Mouse (Mus musculus) hindbrain, embryonic 13.5 days (tissue): Measurements from ENCODE around the gene Atp10a. TPM values are rescaled to one million over a fixed set of nuclear protein-coding genes. Genes with fewer than 3 reads are reported as not detected.

Source experiments
- ATAC-seq: fragments of 200-750 bp; cut with Nextera tagmentation; 2 replicates; pipeline ENCODE4 v1.8.0; 2017; ENCODE audit warnings: moderate TSS enrichment; ENCODE audit not compliant: low FRiP score
- H3K27ac ChIP-seq: fragments of 300-500 bp; sonication (generic); 2 replicates; pipeline ENCODE4 v1.5.1; 2015; ENCODE audit warnings: inconsistent platforms, mild to moderate bottlenecking, moderate library complexity
- H3K27me3 ChIP-seq: fragments of 300-500 bp; sonication (generic); 2 replicates; pipeline ENCODE4 v1.6.1; 2015; ENCODE audit warnings: mild to moderate bottlenecking, inconsistent platforms
- H3K36me3 ChIP-seq: fragments of 300-500 bp; sonication (generic); 2 replicates; pipeline ENCODE4 v1.6.1; 2015; ENCODE audit warnings: mild to moderate bottlenecking, inconsistent platforms
- H3K4me1 ChIP-seq: fragments of 300-500 bp; sonication (generic); replicated peaks from 2 replicates; pipeline ENCODE4 v1.6.1; 2015; ENCODE audit warnings: inconsistent platforms
- H3K4me2 ChIP-seq: fragments of 300-500 bp; sonication (generic); 2 replicates; pipeline ENCODE4 v1.6.1; 2015; ENCODE audit warnings: inconsistent platforms, mild to moderate bottlenecking, moderate library complexity
- H3K4me3 ChIP-seq: fragments of 300-500 bp; sonication (generic); 2 replicates; pipeline ENCODE4 v1.5.1; 2015; ENCODE audit warnings: mild to moderate bottlenecking, inconsistent platforms
- H3K9ac ChIP-seq: fragments of 300-500 bp; sonication (generic); 2 replicates; pipeline ENCODE4 v1.6.1; 2015; ENCODE audit warnings: mild to moderate bottlenecking, inconsistent platforms
- H3K9me3 ChIP-seq: fragments of 300-500 bp; sonication (generic); 2 replicates; pipeline ENCODE4 v1.6.1; 2016; ENCODE audit warnings: inconsistent platforms
- WGBS: fragments of 180-500 bp; shearing (Covaris S2); methylation state at CpG from one replicate; pipeline ENCODE4 v1.1.7; 2015; 5-methylcytosine and 5-hydroxymethylcytosine counted together
- polyA plus RNA-seq: library from polyadenylated mRNA; unstranded; fragments of >200 nt; fragmentation: Nextera tagmentation; extraction: Ambion mirVana; gene quantifications from 2 replicates; pipeline ENCODE4 v1.2.1, GENCODE M21; 2015

Gene Atp10a
- polyA plus RNA-seq, 1 experiment from 2014 or later, result 0.84 TPM

DNA sequence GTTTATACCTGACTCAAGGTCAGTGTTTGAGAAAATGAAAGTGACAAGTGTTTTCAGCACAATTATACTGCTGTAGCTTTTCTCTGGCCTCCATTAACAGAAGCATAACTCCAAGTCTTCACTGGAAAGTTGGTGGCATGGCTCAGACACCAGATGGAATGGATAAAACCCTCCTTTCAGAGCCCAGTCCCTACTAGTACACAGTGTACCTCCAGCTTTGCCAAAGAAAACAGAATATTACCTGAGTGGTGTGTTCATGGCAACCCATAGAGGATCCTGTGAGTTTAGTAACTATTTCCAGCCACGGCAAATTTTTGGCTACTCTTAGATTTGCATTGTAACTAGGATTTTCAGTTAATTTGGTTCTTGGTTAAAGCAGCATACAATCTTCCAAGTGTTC lies 185.1 kb downstream of the Atp10a start:
- Histone ChIP-seq H3K4me3 (no peak overlapping the region), H3K9ac (no peak overlapping the region), H3K4me1 (peaks cover 28% of the 10 kb centered on the region), H3K27me3 (no peaks in the 10 kb centered on the region), H3K4me2 (no peak overlapping the region), H3K36me3 (no peaks in the 10 kb centered on the region), H3K9me3 (no peaks in the 10 kb centered on the region), H3K27ac (no peak overlapping the region)
- WGBS, result 91% methylated on average over 1 of the region's 1 CpGs
- no peak for ATAC-seq

DNA sequence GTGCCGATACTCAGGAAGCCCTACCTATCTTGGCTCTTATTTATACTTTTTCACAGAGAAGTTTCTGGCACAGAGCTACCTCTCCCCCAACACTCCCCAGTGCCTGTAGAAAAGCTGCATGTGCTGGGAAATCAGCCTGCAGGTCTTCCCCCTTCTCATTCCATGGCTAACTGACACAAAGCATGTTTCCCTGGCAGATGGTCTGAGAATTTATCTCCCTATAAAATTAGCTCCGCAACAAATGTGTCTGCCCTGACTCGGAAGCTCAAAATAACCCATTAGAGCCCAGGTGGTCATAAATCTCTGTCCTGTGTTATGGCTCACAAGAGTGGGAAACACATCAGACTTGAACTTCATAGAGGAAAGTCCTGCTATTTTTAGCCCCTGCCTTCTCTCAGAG lies 186.9 kb downstream of the Atp10a start:
- ATAC-seq, result 0 out of 2 replicates have a peak, but pooled peaks have one; percentile 17
- Histone ChIP-seq H3K36me3 (no peaks in the 10 kb centered on the region), H3K9ac (no peak overlapping the region; the same call in 1 of the 2 replicates), H3K27ac (peak overlapping the region; percentile 85), H3K4me3 (no peak overlapping the region), H3K4me2 (no peak overlapping the region), H3K4me1 (peaks cover 28% of the 10 kb centered on the region), H3K9me3 (no peaks in the 10 kb centered on the region), H3K27me3 (no peaks in the 10 kb centered on the region)
- 27% methylated on average over 3 of the region's 3 CpGs for WGBS

DNA sequence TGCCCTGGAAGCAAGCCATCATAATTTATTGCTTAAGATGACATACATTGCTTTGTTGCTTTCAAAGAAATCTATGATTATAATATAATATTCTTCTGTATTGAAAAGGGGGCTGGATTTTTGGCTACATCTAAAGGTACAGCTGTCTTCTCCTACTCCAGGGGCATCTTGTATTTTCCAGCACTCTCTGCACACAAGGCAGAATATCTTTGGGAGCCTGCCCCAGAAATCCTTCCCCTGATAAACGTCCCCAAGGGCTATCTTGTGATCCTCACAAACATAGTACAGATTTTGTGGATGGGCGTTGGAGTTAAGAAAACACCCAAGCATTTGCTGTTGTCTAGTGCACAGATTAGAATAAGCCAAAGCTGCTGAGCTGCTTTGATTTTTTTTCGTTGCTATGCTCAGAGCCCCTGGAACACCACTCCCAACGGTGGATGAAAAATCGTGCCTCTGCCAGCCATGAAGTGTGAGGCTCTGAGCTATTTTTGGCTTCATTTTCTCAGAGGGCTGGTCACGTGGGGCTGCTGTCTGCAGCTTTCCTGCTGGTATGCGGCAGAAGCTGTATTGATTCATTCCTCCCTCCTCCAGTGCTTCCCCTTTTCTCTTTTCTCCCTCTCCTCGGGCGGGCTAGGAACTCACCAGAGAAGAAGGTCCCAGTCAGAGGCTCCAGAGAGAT lies 187.9 kb downstream of the Atp10a start:
- no peaks in the 10 kb centered on the region for H3K27me3 ChIP-seq
- H3K4me3 ChIP-seq, result no peak overlapping the region
- H3K4me1 ChIP-seq, result peaks cover 28% of the 10 kb centered on the region
- peak; percentile 97 for ATAC-seq
- 1% methylated on average over 9 of the region's 9 CpGs for WGBS
- H3K27ac ChIP-seq, result peak overlapping the region; percentile 97
- no peaks in the 10 kb centered on the region for H3K36me3 ChIP-seq
- H3K9ac ChIP-seq, result peak overlapping the region; percentile 62; the same call in 1 of the 2 replicates
- H3K9me3 ChIP-seq, result no peaks in the 10 kb centered on the region
- peak overlapping the region; percentile 38 for H3K4me2 ChIP-seq

DNA sequence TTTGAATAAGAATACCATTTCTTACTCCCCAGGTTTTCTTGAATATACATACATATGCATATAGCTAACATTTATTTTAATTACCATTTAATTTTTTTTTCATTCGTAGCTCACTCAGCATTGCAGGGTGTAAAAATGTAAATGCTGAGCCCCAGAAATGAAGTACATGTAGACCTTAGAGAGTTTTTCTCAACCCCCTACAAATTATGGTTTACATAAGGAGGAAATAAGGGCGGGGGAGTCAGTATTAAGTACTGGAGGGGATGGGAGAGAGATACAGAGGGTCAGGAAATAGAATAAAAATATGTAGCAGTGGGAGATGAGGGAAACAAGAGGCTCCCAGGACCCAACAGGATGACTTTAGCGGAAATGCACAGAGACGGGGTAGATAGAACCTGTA lies 188.5 kb downstream of the Atp10a start:
- 23% methylated on average over 4 of the region's 4 CpGs for WGBS
- Histone ChIP-seq H3K9me3 (no peaks in the 10 kb centered on the region), H3K4me1 (peaks cover 28% of the 10 kb centered on the region), H3K36me3 (no peaks in the 10 kb centered on the region), H3K4me3 (no peak overlapping the region), H3K27me3 (no peaks in the 10 kb centered on the region), H3K4me2 (peak overlapping the region; percentile 38), H3K9ac (no peak overlapping the region), H3K27ac (peak overlapping the region; percentile 97)
- no peak; the same call in 1 of the 2 replicates for ATAC-seq

DNA sequence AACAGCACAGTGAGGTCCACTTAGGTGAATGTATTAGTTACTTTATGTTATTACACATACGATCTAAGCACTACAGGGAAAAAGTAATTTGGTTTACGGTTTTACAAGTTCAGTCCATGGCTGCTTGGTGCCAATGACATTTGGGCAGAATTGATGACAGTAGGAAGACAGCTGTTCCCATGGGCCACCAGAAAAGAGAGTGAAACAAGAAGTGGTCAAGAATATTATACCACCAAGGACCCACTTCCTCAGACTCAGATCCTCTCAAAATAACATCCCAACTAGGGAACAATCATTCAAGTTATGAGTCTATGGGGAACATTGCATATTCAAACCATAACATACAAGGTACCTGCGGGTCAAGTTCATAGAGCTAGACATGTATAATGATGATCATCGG lies 203.0 kb downstream of the Atp10a start:
- ATAC-seq, result no peak
- Histone ChIP-seq H3K27me3 (no peaks in the 10 kb centered on the region), H3K4me3 (no peak overlapping the region), H3K36me3 (no peaks in the 10 kb centered on the region), H3K4me1 (no peaks in the 10 kb centered on the region), H3K9ac (no peak overlapping the region), H3K9me3 (no peaks in the 10 kb centered on the region), H3K27ac (no peak overlapping the region), H3K4me2 (no peak overlapping the region)
- WGBS, result 97% methylated on average over 4 of the region's 4 CpGs

DNA sequence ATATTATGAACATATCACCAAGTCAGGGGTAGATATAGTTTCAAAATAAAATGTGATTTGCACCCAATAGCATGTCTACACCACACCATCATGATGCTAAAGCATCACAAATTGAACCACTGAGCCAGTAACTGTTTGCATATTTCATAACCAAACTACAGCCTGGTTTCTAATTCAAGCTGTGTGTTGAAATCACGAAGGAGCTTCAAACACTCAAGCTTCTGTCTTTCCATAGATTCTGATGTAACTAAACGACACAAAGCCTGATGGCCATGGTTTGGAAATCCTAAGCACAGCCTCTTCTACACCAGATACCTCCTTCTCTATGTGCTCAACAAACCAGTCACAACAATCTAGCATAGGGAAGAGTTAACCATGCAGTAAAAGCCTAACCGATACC lies 207.2 kb downstream of the Atp10a start:
- H3K9me3 ChIP-seq, result no peaks in the 10 kb centered on the region
- no peaks in the 10 kb centered on the region for H3K27me3 ChIP-seq
- ATAC-seq, result no peak
- H3K4me1 ChIP-seq, result 0 out of 2 replicates have a peak, but pooled peaks cover 4% of the 10 kb centered on the region
- no peak overlapping the region for H3K4me3 ChIP-seq
- no peak overlapping the region for H3K4me2 ChIP-seq
- WGBS, result 91% methylated on average over 3 of the region's 3 CpGs
- H3K9ac ChIP-seq, result no peak overlapping the region
- no peaks in the 10 kb centered on the region for H3K36me3 ChIP-seq
- no peak overlapping the region for H3K27ac ChIP-seq

DNA sequence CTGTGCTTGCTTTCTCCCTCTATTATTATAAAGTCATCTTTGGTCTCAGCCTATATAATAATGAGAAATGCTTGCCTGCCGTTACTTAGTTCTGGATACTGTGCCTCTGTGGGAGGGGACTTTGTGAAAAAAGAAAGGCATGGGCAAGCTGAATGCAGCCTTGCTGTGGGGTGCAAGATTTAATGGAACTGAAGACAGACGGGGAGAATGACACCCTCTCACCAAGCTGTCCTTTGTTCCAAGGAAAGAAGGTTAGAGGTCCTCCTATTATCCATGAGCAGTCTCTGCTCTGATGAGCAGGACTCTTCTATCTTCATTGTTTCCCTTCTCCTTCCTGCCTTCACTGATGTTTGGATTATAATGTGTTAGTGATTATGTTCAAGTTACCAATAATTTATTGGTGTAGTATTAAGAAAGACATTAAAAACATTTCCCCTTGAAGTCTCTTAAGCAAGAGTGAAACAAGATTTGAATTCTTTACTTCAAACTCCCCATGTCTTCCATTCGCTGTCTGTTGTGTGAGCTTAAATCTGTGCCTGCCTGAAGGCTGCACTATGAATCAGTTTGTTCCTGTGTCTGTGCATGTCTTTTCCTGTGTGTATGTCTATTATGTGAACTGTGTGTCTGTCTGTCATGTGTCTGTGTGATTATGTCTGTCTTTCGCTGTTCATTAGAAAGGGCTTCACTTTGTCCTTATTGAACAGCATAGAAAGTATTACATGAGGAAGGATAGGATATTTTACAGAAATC lies 211.1 kb downstream of the Atp10a start:
- H3K36me3 ChIP-seq, result no peaks in the 10 kb centered on the region
- WGBS, result 23% methylated on average over 4 of the region's 4 CpGs
- H3K4me3 ChIP-seq, result no peak overlapping the region
- H3K4me2 ChIP-seq, result no peak overlapping the region
- H3K9ac ChIP-seq, result no peak overlapping the region
- no peaks in the 10 kb centered on the region for H3K9me3 ChIP-seq
- 0 out of 2 replicates have a peak, but pooled peaks cover 4% of the 10 kb centered on the region for H3K4me1 ChIP-seq
- no peak overlapping the region for H3K27ac ChIP-seq
- no peaks in the 10 kb centered on the region for H3K27me3 ChIP-seq
- ATAC-seq, result no peak

DNA sequence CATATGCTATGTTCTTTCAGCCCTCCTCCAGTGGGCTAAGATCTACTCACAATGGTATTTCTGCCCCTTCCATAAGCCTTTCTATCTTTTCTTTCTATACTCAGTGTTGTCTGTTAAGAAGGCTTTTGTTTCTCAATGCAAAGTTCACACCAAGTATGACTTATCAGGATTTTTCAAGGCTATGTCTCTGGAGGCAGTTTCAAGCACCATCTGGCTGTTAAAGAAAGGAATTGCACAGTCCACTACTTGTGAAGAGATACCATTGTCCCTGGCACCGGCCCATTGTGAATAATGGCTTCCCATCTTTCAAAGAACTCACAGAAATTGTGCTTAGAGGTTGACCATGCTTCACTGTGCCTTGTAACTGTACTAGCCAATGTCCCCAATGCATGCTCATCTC lies 214.7 kb downstream of the Atp10a start:
- Histone ChIP-seq H3K4me1 (0 out of 2 replicates have a peak, but pooled peaks cover 4% of the 10 kb centered on the region), H3K4me2 (no peak overlapping the region), H3K27ac (no peak overlapping the region), H3K4me3 (no peak overlapping the region), H3K36me3 (no peaks in the 10 kb centered on the region), H3K9ac (no peak overlapping the region), H3K27me3 (no peaks in the 10 kb centered on the region), H3K9me3 (no peaks in the 10 kb centered on the region)
- no peak for ATAC-seq
- WGBS, result 58% methylated on average over 1 of the region's 1 CpGs

DNA sequence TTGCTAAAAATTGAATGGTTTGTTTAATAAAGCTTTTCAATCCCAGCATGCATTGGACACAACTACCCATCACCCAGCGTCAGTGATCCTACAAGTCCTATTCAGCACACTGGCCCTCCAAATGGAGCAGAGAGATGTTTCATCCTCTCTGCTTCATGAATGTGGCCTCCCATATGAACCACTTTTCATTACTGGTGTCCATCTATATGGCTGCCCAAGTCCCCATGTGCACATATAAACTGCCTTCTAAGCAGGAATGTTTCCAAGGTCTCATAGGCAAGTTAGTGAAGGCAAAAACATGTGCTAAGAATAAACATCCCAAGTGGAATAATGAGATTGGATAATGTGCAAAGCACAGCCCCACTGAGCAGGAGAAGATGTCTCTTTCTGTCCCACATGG lies 217.7 kb downstream of the Atp10a start:
- Histone ChIP-seq H3K9me3 (no peaks in the 10 kb centered on the region), H3K4me3 (no peak overlapping the region), H3K9ac (no peak overlapping the region), H3K27ac (no peak overlapping the region), H3K27me3 (no peaks in the 10 kb centered on the region), H3K36me3 (no peaks in the 10 kb centered on the region), H3K4me2 (no peak overlapping the region), H3K4me1 (no peaks in the 10 kb centered on the region)
- no peak for ATAC-seq
- 91% methylated on average over 1 of the region's 1 CpGs for WGBS
